Mouse (Mus musculus) kidney, adult 2 months (tissue): ENCODE measurements around the gene 4930550C14Rik. TPM values are rescaled to one million over a fixed set of nuclear protein-coding genes. Genes with fewer than 3 reads are reported as not detected.

Experiments used
- DNase-seq: peaks from one replicate; pipeline ENCODE4 v3.0.0; 2021
- H3K27ac ChIP-seq: fragments of 200-500 bp; 2 replicates; pipeline ENCODE4 v1.5.1; 2012; ENCODE audit warnings: low read depth, low read length, control low read depth, inconsistent platforms; ENCODE audit not compliant: insufficient read depth
- H3K27me3 ChIP-seq: fragments of 200-500 bp; replicated peaks from 2 replicates; pipeline ENCODE4 v1.6.1; 2012; ENCODE audit warnings: mild to moderate bottlenecking, moderate library complexity, low read length, inconsistent platforms; ENCODE audit not compliant: control insufficient read depth, insufficient read depth
- H3K36me3 ChIP-seq: fragments of 200-500 bp; 2 replicates; pipeline ENCODE4 v1.6.1; 2012; ENCODE audit warnings: mild to moderate bottlenecking, moderate library complexity, low read length, inconsistent platforms; ENCODE audit not compliant: control insufficient read depth, insufficient read depth
- H3K4me1 ChIP-seq: fragments of 200-500 bp; 2 replicates; pipeline ENCODE4 v1.6.1; 2011; ENCODE audit warnings: low read length; ENCODE audit not compliant: control insufficient read depth, insufficient read depth
- H3K4me3 ChIP-seq: fragments of 200-500 bp; 2 replicates; pipeline ENCODE4 v1.5.1; 2011; ENCODE audit warnings: mild to moderate bottlenecking, low read depth, low read length, control low read depth; ENCODE audit not compliant: insufficient read depth
- CTCF ChIP-seq: fragments of 200-500 bp; conservative IDR thresholded peaks from 2 replicates; pipeline ENCODE4 v1.5.1; 2011; ENCODE audit warnings: low read depth, mild to moderate bottlenecking, control low read depth, low read length, moderate library complexity, mixed read lengths; ENCODE audit not compliant: insufficient read depth, insufficient read length
- POLR2A ChIP-seq: fragments of 200-500 bp; IDR thresholded peaks from one replicate; pipeline ENCODE4 v1.6.1; 2011; ENCODE audit warnings: low read depth, low read length, control low read depth
- WGBS: fragments of 180-500 bp; shearing (Covaris S2); methylation state at CpG from one replicate; pipeline ENCODE4 v1.1.7; 2018; 5-methylcytosine and 5-hydroxymethylcytosine counted together
- polyA plus RNA-seq: library from polyadenylated mRNA; depleted of rRNA; stranded (reverse); fragments of >200 nt; gene quantifications from 2 replicates; pipeline ENCODE4 v1.2.3, GENCODE M21; 2012; rRNA removed

4930550C14Rik gene
- polyA plus RNA-seq, 1 experiment, result 1.0 TPM

GRCm38 (mm10) chr9:53427638-53428037, 25.5 kb downstream of the 4930550C14Rik start:
- no peak overlapping the region for H3K27ac ChIP-seq
- TF ChIP-seq POLR2A (no peak), CTCF (no peak)
- H3K4me3 ChIP-seq, result no peak overlapping the region
- DNase-seq, result no peak
- H3K27me3 ChIP-seq, result no peaks in the 10 kb centered on the region
- 59% methylated on average over 3 of the region's 3 CpGs for WGBS
- no peaks in the 10 kb centered on the region for H3K4me1 ChIP-seq
- H3K36me3 ChIP-seq, result no peaks in the 10 kb centered on the region

DNA sequence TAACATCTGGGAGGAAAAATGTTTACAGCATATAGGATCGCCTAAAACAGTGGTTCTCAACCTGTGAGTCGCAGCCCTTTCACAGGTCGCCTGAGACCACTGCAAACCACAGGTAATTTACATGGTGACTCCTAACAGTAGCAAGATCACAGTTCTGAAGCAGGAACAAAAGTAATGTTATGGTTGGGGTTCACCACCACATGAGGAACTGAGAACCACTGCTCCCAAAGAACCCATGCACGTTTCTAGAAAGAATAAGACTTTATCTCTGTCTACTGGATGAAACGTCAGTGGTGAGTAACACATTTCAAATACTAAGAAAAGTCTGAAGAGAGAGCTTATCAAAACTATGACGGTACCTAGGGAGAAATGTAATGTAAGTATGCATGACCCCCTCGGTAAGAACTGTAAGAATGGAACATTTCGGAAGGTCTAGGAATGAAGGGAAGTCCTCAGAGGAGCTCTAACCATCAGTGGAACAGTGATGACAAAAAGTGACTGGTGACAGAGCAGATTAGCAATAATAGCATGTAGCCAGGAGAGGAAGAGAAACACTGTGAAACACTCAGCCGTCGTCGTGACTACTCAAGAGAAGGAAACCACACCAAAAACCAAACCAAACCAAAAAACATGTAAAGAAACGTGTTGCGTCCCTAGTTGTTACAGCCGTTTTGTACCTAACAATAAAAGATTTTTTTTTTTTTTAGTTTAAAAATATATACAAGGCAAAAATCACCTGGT, 33.9 kb downstream of the 4930550C14Rik start:
- DNase-seq, result no peak
- H3K4me3 ChIP-seq, result no peak overlapping the region
- TF ChIP-seq CTCF, result no peak
- TF ChIP-seq POLR2A, result no peak
- 90% methylated on average over 14 of the region's 14 CpGs for WGBS
- H3K4me1 ChIP-seq, result no peaks in the 10 kb centered on the region; the same call in 1 of the 2 replicates
- H3K36me3 ChIP-seq, result no peaks in the 10 kb centered on the region
- no peak overlapping the region for H3K27ac ChIP-seq
- no peaks in the 10 kb centered on the region for H3K27me3 ChIP-seq

DNA sequence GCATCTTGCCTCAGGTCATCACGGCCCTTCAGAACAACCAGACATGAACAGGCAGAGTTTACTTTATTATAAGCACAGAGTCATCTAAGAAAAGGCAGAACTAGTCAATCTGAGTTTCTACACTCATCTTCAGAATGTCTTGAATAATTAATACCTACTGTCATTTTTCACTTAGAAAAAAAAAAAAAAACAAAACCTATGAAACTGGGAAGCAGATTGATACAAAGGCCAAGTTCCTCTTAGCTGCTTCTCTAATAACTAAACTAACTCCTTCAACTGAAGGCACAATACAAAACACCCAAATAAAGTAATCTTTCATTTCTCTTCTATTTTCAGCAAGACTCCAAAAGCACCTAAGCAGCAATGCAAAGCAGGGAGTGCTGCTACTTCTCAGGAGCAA, 48.5 kb downstream of the 4930550C14Rik start:
- TF ChIP-seq CTCF, result no peak
- TF ChIP-seq POLR2A, result no peak
- H3K36me3 ChIP-seq, result no peaks in the 10 kb centered on the region; the same call in none of the 2 replicates

DNA sequence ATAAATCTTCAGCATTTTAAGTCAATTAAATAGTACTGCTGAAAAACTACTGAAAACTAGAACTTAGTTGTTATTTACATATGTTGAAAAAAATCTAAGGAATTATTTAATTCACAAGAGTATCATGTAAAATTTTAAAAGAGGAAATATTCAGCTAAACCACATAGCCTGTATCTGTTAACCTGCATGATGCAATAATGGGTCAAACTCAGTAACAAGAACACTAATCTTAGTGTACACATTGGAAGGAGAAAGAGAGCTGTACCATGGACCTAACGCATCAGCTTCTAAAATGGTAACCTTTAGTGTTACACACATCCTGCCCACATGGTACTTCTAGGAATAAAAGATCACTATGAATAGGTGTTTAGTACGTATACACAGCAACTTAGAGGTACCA, 49.9 kb downstream of the 4930550C14Rik start:
- no peaks in the 10 kb centered on the region for H3K27me3 ChIP-seq
- H3K4me1 ChIP-seq, result no peaks in the 10 kb centered on the region
- no peak for DNase-seq
- H3K36me3 ChIP-seq, result no peaks in the 10 kb centered on the region; the same call in none of the 2 replicates
- no peak overlapping the region for H3K4me3 ChIP-seq
- no peak for TF ChIP-seq POLR2A
- no peak for TF ChIP-seq CTCF
- H3K27ac ChIP-seq, result no peak overlapping the region
- 96% methylated on average over 2 of the region's 2 CpGs for WGBS

More for the DNA sequence above, 48.5 kb downstream of the 4930550C14Rik start:
- DNase-seq, result no peak
- no peaks in the 10 kb centered on the region for H3K4me1 ChIP-seq
- H3K4me3 ChIP-seq, result no peak overlapping the region
- no peaks in the 10 kb centered on the region for H3K27me3 ChIP-seq
- 98% methylated on average over 1 of the region's 1 CpGs for WGBS
- no peak overlapping the region for H3K27ac ChIP-seq

GRCm38 (mm10) chr9:53472806-53473518, 70.8 kb downstream of the 4930550C14Rik start:
- H3K27me3 ChIP-seq, result no peaks in the 10 kb centered on the region
- H3K4me3 ChIP-seq, result no peak overlapping the region
- H3K36me3 ChIP-seq, result no peaks in the 10 kb centered on the region; the same call in 1 of the 2 replicates
- WGBS, result 91% methylated on average over 9 of the region's 9 CpGs
- H3K4me1 ChIP-seq, result no peaks in the 10 kb centered on the region
- H3K27ac ChIP-seq, result no peak overlapping the region
- TF ChIP-seq POLR2A, result no peak
- no peak for TF ChIP-seq CTCF
- no peak for DNase-seq

Other genes starting within 250 kb of the 4930550C14Rik start
- 1.2 and 2.2 TPM in 2 replicates for gene Ddx10, start 154.3 kb upstream of the 4930550C14Rik start, polyA plus RNA-seq
- 1.8 and 2.1 TPM in 2 replicates for gene Exph5, start 100.7 kb upstream of the 4930550C14Rik start, polyA plus RNA-seq
- gene Kdelc2, start 18.3 kb upstream of the 4930550C14Rik start, polyA plus RNA-seq, result 3.5 and 4.3 TPM in 2 replicates
- 1.3 and 1.6 TPM in 2 replicates for gene Atm, start 134.4 kb downstream of the 4930550C14Rik start, polyA plus RNA-seq
- gene Npat, start 134.7 kb downstream of the 4930550C14Rik start, polyA plus RNA-seq, result 1.9 and 2.0 TPM in 2 replicates
- gene Acat1, start 208.1 kb downstream of the 4930550C14Rik start, polyA plus RNA-seq, result 134 and 154 TPM in 2 replicates